Mouse (Mus musculus) adrenal gland, postnatal 4 days (tissue): ENCODE measurements around the gene Itgam. TPM values are rescaled to one million over a fixed set of nuclear protein-coding genes. Genes with fewer than 3 reads are reported as not detected.
"Not testable (repeated sequence)": the region's sequence is repeated elsewhere in the genome, so short reads cannot be mapped to it uniquely, and the experiment has no call there.

ENCODE experiments used
- DNase-seq, 2 experiments: peaks; one replicate each; pipeline ENCODE4 v3.0.0; 2021 to 2022; ENCODE audit warnings: low spot score in 2 of 2, mixed read lengths in 2 of 2
- long read RNA-seq, 2 experiments: library from polyadenylated mRNA; stranded (forward); transcript quantifications; one replicate each; pipeline ENCODE4 v2.0.0; 2021
- total RNA-seq, 2 experiments: library from RNA; stranded (reverse); gene quantifications; 2 replicates each; pipeline ENCODE4 v1.2.3; 2021

Itgam gene
- 1 to 10 TPM; 3.3 to 5.6 TPM for total RNA-seq
- long read RNA-seq, experiment 1 = 0 reads
- long read RNA-seq, experiment 2 = 0 reads

DNA sequence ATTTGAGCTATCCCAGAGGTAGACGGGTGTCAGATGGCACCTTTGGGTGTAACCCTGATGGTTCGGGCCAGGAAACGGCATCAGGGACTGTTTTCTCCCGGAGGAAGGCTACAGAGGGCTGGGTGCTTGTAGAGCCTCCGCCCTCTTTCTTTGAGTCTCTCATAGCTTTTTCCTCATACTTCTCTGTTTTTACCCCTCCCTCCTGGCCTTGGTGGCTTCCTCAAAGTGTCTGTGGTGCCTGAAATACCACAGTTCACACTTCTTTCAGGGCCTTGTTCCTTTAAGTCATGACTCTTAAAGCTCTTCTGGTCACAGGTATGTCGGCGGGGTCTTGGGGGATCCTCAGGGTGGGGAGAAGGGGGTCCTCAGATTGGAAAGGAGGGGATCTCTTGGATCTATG is at the start of gene Itgam, which contains the start of gene Gm49368:
Itgam (plus strand) TSS at position 185 of the 400 bp plus-strand sequence.
Gm49368 (plus strand) TSS at position 228 of the 400 bp plus-strand sequence.
- DNase-seq = no peak

DNA sequence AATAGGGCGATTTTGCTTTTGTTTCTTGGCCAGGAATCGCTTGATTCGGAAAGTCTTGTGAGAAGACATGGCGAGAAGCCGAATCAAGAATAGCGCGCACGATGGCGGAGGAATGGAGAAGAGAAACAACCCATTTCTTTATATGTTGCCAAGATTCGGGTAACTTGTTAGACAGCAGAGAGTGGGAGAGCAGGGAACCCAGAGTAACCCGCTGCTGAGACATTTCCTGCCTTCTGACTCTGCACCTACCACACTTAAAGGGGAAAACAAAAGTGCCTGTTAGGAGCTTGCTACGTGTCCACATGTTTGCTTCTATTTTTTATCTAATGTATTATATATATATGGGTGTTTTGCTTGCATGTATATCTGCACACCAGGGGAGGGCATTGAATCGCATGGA is 49.3 kb upstream of the Itgam start:
- no peak for DNase-seq

DNA sequence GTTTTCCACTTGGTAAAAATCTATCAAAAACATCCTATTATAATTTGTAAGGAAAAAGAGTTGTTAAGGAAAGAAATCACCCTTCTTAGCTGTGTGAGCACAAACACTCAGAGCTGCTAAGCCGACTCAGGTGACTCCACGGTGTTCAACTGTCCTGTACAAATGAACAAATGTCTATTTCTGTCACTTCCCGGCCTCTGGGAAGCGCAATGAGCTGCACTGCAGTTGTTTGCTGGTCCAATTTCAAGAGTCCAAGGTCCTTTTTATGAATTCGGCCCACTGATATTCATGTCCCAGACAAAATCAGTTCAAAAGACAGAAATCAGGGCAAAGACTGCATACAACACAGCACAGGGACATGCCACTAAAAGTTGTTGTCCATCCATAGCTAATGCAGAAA is 46.3 kb upstream of the Itgam start:
- not testable (repeated sequence) for DNase-seq

DNA sequence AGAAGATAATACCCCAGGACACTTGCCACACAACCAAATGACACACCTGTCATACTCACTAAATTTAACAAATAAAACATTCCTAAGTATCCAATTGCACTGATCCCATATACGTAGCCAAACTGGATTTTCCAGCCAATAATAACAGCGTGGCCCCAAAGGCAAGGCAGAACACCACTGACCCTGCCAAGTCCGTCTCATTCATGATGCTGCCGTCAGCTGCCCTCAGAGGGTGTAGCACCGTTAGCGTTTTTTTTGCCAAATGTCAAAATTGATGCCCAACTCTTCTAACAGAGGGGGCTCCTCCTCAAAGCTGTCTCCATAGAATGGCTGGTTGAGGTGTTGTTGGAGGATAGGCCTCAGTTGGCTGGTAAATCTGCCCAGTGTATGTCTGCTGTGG is 45.8 kb upstream of the Itgam start:
- DNase-seq = no peak

DNA sequence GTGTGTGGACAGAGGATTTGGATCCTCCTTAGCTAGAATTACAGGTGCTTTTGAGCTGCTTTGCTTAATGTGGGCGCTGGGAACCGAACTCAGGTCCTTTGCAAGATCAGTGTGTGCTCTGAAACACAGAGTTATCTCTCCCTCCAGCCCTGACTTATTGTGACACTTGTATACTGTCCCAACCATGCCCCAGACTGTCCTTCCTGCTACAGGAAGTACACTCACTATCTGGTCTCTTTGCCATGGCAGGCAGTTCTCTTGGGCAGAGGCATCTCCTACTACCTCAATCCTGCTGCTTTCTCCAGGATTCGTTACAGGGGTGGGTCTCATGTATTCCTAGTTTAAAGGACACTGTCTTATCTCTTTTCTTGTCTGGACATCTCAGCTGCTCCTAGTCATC is 44.2 kb upstream of the Itgam start:
- no peak for DNase-seq

DNA sequence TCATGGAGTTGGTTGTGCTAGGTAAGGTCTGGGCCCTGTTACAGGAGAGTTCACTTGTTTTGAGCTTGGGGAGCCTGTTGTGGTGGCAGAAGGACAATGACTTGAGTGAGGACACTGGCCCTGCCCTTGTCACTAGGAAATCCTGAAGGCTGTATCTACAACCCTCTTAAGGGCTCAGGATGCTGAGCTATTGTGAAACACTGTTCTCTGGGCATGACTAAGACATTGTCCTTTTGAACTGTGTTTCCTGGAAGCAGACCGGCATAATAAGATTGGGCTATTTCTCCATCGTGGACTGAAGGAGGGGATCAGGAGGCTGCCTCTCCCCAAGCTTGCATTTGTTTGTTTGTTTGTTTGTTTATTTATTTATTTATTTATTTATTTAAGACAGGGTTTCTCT is 43.3 kb upstream of the Itgam start:
- no peak for DNase-seq

DNA sequence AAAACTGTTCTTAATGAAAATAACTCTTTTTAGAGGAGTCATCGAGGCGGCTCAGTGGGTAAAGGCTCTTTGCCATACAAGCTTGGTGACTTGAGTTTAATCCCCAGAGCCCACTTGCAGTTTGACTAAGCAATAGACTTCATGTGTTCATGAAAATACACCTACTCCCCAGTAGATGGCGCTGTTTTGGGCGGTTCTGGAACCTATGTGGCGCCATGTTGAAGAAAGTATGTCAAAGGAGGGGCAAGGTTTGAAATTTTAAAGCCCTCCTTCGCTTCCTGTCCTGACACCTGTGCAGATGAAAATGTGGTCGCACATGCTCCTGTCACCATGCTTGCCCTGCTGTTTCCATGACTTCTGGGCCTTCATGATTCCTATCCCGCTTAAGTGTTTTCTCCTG is 39.5 kb upstream of the Itgam start:
- DNase-seq = no peak

DNA sequence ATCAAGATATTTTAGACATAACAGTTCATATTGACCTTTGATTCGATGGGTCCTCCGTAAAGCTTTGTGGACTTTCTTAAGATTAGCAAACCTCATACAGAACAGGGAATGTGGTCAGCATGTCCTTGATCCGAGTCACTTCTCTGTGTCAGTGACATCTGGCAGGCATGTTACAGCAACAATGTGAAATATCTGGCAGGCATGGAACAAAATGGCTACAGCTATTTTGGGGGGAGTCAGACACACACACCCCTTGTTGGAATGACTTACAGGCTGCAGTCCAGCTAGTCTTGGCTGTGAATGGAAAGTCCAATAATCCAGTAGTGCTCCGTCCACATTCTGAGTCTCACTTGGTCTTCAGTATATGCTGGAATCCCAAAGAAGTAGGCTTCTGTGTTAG is 38.9 kb upstream of the Itgam start:
- no peak for DNase-seq

DNA sequence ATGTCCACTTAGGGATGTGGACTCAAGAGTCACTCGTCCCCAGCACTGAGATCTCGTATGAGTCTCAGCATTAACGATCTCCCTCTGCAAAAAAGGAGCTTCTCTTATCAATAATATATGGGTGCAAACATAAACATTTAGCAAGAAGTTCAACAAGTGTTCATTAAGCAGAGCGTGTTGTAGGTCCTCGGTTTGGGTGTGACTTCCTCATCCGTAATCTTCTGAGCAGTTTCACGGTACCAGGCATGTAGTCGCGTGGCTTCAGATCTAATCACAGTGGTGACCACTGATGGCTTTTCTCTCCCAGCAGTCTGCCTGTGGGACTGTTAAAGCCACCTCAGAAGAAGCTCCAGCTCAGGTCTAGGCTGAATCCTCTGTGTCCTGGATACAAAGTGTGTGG is 38.1 kb upstream of the Itgam start:
- DNase-seq = no peak

DNA sequence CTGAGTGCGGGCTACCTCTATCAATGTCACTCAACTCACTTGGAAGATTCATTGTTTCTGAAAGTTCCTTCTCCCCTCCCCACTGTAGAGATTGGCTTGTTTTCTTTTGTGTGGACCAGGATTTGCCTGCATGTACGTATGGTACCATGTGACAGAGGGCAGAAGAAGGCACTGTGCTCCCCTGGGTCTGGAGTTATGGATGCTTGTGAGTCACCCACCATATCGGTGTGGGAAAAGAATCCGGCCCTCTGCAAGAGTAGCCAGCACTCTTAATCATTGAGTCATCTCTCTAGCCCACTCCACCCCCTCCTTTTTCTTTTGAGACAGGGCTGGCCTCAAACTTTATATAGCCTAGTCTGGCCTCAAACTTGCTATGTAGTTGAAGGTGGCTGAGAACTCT is 37.5 kb upstream of the Itgam start:
- no peak for DNase-seq

DNA sequence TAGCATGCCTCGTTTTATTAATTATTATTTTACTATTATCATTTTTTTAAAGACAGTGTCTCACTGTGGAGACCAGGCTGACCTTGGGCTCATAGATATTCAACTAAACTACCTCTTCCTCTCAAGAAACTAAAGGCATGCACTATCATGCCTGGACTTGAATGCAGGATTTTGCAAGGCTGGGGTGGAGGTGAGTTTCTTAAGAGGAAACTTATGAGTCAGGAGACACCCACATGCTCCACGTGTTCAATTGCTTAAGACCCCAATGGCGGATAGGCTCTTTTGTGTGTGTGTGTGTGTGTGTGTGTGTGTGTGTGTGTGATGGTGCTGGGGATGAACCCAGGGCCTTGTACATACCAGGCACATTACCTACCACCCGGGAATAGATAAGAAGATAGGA is 37.1 kb upstream of the Itgam start:
- no peak for DNase-seq

DNA sequence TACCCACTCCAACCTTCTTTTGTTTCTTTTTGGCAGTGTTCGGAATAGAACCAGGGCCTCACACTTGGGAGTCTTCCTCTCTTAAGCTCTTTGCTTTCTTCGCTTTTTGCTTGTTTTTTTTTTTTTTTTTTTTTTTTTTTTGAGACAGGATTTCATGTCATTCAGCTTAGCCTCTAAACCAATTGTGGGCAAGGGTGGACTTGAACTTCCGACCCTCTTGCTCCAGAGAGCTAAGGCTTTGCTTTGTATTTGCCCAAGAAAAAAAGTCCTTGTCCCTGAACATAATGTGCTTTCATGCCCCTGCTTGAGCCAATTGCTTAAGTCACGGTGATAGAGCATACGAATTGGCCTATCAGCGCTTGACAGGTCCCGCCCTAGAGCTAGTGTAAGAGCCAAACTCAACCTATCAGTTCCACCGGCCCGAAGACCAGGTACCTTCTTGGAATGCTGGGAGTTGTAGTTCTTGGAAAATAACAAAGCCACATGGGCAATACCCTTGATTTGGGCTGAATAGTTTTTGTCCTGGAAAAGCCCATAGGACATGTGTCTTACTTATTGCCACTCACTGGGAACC is 30.9 kb upstream of the Itgam start:
- DNase-seq = no peak

DNA sequence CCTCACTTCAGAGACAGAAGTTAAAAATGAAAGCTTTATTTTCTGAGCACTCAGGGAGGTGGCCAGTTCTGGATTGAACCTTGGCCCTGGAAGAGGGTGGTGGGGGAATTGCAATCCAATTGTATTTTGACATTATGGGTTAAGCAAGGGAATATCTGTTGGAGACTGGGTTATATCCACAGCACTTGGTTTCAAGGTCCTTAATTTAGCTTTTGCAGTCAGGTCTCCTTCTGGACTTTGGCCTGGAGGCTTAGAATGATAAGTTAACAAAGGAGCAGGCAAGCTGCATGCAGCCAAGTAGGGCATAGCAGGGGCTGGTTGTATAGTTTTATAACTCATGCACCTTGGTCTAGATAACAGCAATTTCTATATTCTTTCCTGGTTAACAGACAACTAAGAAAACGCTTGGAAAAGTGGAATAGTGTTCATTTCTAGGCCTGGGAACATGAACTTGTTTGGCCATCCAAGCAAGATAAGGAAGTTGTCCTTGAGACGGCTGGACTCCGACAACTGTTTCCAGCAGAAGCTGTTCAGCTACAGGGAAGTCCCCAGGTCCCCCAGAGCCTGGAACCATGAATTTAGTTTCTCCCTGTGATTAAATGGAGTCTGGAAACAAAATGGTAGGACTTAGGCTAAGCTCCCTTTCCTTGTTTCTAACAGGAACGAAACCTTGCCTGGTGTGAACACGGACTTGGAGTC is 30.0 kb upstream of the Itgam start:
- DNase-seq = no peak

DNA sequence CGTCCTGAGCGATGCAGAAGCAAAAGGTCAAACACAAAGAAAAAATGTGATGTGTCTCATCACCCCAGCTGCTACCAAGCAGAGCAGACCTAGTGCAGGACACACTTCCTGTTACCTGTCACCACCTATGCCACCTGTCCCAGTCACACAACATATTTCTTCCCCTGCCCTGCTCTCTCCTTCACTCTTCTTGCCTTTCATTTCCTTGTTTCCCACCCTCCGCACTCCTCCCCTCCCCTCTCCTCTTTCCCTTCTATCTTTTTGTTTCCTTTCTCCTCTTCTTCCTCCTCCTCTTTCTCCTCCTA is 29.5 kb upstream of the Itgam start:
- DNase-seq = no peak

DNA sequence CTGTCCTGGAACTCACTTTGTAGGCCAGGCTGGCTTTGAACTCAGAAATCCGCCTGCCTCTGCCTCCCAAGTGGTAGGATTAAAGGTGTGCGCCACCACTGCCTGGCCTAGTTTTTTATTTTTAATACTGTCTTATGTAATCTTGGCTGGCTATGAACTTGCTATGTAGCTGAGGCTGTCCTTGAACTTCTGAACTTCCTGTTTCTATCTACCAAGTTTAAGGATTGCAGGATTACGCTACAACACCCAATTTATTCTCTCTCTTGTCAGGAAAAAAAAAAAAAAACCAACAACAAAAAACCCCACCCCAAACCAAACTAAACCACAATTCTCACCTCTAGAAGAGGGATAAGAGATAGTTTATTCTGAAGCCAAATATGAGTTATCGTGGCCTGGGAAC is 28.8 kb upstream of the Itgam start:
- DNase-seq = no peak

DNA sequence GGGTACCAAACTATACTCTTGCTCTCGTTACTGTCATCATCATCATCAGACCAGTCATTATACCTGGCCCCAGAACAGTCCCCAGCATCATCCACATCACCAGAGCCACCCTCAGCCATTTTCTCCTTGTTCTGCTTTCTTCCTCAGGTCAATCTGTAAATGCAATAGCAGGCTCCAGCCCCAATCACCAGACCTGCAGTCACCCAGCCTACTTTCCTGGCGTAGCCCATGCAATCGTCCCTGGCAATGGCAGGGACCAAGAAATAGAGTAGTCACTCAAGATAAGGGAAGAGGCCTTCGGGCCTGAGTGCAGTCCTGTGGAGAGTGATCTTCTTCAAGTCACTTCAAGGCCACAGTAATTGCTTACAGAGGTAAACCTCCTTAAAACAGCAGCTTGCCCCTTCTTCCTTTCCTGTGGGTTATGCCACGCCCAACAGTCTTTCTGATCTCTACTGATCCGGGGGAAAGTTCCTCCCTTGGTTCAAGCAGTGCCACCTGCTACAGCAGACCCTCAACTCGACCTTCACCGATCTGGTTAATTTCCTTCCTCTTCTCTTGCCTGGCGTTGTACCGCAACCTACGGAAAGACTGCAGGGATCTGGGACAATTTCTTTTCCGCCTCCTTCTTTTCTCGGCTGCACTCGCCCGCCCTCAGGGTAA is 20.1 kb upstream of the Itgam start:
- DNase-seq = not testable (repeated sequence)

DNA sequence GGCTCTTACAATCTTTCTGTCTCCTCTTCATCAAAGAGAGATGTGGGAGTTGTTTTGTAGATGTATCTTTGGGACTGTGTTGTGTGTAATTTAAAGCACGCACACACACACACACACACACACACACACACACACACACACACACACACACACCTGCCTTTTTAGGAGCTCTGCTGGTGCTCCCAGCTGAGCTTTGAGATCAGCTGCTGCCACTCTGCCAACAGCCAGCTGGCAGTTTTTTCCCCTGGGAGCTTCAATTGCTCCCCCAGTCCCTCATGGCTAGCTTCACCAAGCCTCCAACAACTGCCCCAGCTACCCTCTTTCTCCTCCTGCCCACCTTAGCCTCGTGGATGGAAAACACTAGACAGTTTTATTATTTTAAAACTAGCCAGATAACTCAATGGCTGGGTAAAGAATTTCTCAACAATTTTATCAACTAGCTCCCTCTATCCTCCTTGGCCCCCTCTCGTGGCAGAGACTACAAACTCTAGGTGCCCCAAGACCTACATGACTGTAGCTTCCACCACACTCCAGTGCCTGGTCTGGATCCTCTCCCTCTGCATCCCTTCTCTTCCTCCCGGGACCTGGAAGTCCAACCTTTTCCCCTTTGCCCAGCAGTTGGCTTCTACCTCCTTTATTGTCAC is 18.2 kb upstream of the Itgam start:
- DNase-seq = no peak

DNA sequence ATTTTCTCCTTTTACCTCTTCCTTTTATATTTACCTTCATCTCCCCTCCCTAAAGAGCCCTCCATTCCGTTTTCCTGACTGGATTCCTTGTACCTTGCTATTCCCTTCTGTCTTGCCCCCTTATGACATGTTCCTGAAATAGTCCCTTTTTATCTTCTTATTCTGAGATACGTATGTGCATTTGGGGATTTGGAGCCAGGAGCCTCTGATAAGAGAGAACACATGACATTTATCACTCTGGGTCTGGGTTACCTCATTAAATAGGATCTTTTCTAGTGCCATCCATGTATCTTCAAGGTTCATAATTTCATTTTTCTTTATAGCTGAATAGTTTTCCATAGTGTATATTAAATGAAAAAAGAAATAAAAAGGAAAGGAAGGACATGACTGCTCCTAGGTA is 16.8 kb upstream of the Itgam start:
- DNase-seq = no peak

DNA sequence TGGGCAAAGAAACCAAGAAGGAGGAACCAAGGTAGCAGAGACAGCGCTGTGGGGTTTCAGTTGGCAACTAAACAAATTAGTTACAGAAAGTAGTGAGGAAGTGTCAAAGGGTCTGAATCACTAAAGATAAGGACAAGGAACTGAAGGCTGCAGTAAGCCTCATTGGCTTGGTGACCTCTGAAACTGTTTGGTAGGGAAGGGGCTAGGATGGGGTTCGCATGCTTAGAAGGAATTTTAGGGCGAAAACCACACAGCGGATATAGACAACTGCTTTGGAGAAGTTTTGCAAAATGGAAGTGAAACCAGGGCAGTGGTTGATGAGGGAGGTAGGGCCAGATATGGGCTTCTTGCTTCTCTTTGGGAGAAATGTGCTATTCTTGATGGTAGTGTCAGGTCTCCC is 13.6 kb upstream of the Itgam start:
- no peak for DNase-seq

DNA sequence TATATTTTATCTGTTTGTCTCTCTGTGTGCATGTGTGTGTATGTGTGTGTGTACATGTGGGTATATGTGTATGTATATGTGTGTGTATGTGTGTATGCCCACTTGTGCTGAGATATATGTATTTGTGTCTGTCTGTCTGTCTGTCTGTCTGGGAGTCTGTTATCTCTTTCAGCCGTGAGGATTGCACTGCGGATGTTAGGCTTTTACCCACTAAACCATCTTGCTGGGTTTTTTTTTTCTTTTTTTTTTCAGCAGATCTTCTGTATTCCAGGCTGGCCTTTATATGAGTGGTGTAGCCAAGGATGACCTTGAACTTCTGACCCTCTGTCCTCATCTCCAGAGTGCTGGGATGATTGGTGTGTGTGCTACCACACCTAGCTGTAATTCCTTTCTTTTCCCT is 13.2 kb upstream of the Itgam start:
- DNase-seq = no peak

DNA sequence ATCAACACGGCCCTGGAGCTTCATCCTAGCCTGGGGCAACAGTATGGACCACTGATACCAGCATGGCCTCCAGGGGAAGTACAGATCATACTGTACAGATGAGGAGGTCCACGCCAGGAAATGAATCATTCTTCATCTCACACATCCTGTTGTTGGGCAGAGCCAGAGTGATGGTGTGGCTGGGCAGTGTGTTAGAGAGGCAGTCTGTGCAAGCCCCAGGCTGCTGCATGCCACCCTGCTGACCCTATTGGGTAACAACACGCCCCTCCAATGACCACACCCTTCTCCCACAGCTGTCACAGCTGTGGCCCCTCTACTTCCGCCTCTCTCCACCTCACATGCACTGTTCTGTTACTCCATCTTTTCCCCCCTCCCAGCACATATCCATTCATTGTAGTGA is 11.7 kb upstream of the Itgam start:
- DNase-seq = no peak

DNA sequence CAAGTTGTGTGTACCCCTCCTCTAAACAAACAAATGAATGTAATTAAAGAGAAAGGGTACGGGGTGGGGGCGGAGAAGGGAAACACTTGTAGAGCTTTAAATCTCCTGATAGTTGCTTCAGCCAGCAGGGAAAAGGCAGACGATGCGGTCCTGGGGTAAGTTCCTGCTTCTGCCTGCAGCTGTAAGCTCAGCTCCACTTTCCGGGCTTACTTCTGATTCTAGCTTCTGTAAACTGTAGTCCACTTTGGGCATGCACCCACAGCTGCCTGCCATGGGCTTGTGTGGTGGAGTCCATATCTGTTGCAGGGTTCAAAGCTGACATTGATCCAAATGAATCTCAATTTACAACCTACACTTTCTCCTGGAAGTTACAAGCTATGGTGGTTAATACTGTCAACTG is 9.4 kb upstream of the Itgam start:
- no peak for DNase-seq
